Mouse (Mus musculus): ENCODE data around the gene Pbx3. TPM values are rescaled to one million over a fixed set of nuclear protein-coding genes. Genes with fewer than 3 reads are reported as not detected.

Gene Pbx3
- total RNA-seq, 2 experiments from 2014 or later, result 8.6 to 9.0 TPM

GRCm38 (mm10) chr2:34154833-34155232 lies 218.1 kb downstream of the Pbx3 start:
- intact Hi-C loops (cut with DNase I), result no loop called here
- no peak for DNase-seq

- intact Hi-C loops (cut with DNase I), result no loop called here
- DNase-seq, result no peak
Observed at GRCm38 (mm10) chr2:34153336-34153735, 219.6 kb downstream of the Pbx3 start.

- intact Hi-C loops (cut with DNase I), result no loop called here
- no peak for DNase-seq
Observed at GRCm38 (mm10) chr2:34150560-34150959, 222.4 kb downstream of the Pbx3 start.

- DNase-seq, result no peak
- intact Hi-C loops (cut with DNase I), result no loop called here
Observed at GRCm38 (mm10) chr2:34148214-34148613, 224.7 kb downstream of the Pbx3 start.

GRCm38 (mm10) chr2:34147476-34147875 lies 225.5 kb downstream of the Pbx3 start:
- intact Hi-C loops (cut with DNase I), result no loop called here
- DNase-seq, result no peak

- DNase-seq, result no peak
- intact Hi-C loops (cut with DNase I), result no loop called here
Observed at GRCm38 (mm10) chr2:34147036-34147435, 225.9 kb downstream of the Pbx3 start.

GRCm38 (mm10) chr2:34146431-34146830 lies 226.5 kb downstream of the Pbx3 start:
- intact Hi-C loops (cut with DNase I), result no loop called here
- DNase-seq, result no peak

- DNase-seq, result no peak
- intact Hi-C loops (cut with DNase I), result no loop called here
Observed at GRCm38 (mm10) chr2:34139470-34140158, 233.3 kb downstream of the Pbx3 start.

GRCm38 (mm10) chr2:34135316-34135715 lies 237.6 kb downstream of the Pbx3 start:
- no peak for DNase-seq
- intact Hi-C loops (cut with DNase I), result no loop called here

- intact Hi-C loops (cut with DNase I), result no loop called here
- no peak for DNase-seq
Observed at GRCm38 (mm10) chr2:34132751-34133150, 240.2 kb downstream of the Pbx3 start.

GRCm38 (mm10) chr2:34129674-34130267 lies 243.2 kb downstream of the Pbx3 start:
- intact Hi-C loops (cut with DNase I), result no loop called here
- no peak for DNase-seq

- DNase-seq, result no peak
Observed at GRCm38 (mm10) chr2:34127871-34128270, 245.1 kb downstream of the Pbx3 start.

GRCm38 (mm10) chr2:34123896-34124295 lies 249.0 kb downstream of the Pbx3 start:
- DNase-seq, result no peak

More at GRCm38 (mm10) chr2:34127871-34128270, 245.1 kb downstream of the Pbx3 start:
- intact Hi-C loops (cut with DNase I), result no loop called here

More at GRCm38 (mm10) chr2:34123896-34124295, 249.0 kb downstream of the Pbx3 start:
- intact Hi-C loops (cut with DNase I), result no loop called here

Other genes with a start within 250 kb of the Pbx3 start
- gene Mapkap1, start 33.6 kb upstream of the Pbx3 start, total RNA-seq (2021), result 10 to 100 TPM; 57.3 to 73.2 TPM

Data from heart, postnatal 36 days (tissue).